Mouse (Mus musculus): ENCODE measurements around the gene Stam. TPM values are rescaled to one million over a fixed set of nuclear protein-coding genes. Genes with fewer than 3 reads are reported as not detected.

Stam gene
- 10 to 100 TPM; 34.7 to 36.7 TPM for total RNA-seq (2023)

GRCm38 (mm10) chr2:14073362-14074220 lies at the start of gene Stam:
Stam (plus strand) TSS chr2:14074098.

DNA sequence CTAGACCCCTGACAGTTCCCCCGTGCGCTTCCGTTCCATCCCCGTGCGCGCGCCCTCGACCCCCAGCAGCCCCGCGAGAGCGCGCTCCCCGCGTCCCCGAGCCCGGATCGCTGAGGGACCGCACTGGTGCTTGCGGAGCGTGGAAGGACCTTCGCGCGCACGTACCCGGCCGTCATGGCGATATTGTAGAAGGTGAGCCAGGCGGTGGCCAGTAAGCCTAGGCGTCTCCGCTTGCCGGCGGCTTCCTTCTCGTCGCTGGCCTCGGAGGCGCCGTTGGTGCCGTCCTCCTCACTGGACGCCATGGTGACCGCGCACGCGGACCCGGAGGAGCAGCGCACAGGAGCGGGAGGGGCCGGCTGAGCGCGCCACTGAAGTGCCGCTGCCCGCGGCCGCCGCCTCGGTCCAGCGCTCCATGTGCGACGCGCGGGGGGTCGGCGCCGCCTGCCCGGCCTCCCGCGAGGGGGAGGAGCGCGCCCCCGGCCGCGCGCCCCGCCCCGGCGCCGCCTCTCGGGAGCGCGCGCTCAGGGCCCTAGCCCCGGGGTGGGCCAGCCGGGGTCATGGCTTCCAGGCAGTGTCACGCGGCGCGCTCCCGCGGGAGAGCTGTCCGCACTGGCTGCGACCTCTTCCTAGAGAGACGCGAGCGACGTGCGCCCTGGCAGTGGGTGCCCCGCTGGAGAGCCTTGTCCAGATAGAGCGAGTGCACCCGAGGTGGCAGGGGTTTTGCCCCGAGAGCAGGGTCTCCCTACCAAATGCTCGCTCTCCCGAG lies 18.1 kb upstream of the Stam start, which contains the start of gene Hacd1:
Gene Hacd1 (minus strand): TSS at position 570 of the 766 bp plus-strand sequence.

GRCm38 (mm10) chr2:14174334-14174733 lies 100.4 kb downstream of the Stam start, which contains the start of gene Tmem236:
Tmem236 (plus strand) TSS chr2:14174523.

Other genes with a start within 250 kb of the Stam start
- gene Hacd1, start 18.0 kb upstream of the Stam start, total RNA-seq (2023), result 1 to 10 TPM; 1.9 to 2.2 TPM
- under 1 TPM; 0.15 to 0.21 TPM for gene Tmem236, start 100.4 kb downstream of the Stam start, total RNA-seq (2023)
- gene Mrc1, start 155.3 kb downstream of the Stam start, total RNA-seq (2023), result 100 to 1,000 TPM; 149 to 178 TPM

All from monocyte, adult 59 days (primary cell).